Mouse (Mus musculus) spleen, adult 2 months (tissue): ENCODE measurements at regions not wholly inside any gene's neighbourhood (a gene's known extent, or its start where the extent isn't known, plus 50 kb on each side); places are given as distances from the start of the nearest gene placed in this dataset.

Experiments
- CTCF ChIP-seq: fragments of 200-500 bp; IDR thresholded peaks from 2 replicates; pipeline ENCODE4 v1.5.1; 2011; ENCODE audit warnings: mild to moderate bottlenecking, inconsistent platforms; ENCODE audit not compliant: insufficient read depth, insufficient read length, insufficient replicate concordance; ENCODE audit errors: extremely low read depth
- POLR2A ChIP-seq: fragments of 200-500 bp; IDR thresholded peaks from 2 replicates; pipeline ENCODE4 v1.6.1; 2011; ENCODE audit warnings: low read depth, low read length, inconsistent platforms

GRCm38 (mm10) chr19:15212881-15213280 lies 615.0 kb upstream of the Tle4 start:
- no peak for TF ChIP-seq CTCF
- no peak for TF ChIP-seq POLR2A
